Mouse (Mus musculus) stomach, embryonic 16.5 days (tissue): ENCODE measurements around the gene Slc7a15. TPM values are rescaled to one million over a fixed set of nuclear protein-coding genes. Genes with fewer than 3 reads are reported as not detected.
"Not testable (repeated sequence)": the region's sequence is repeated elsewhere in the genome, so short reads cannot be mapped to it uniquely, and the experiment has no call there.

Experiments used
- ATAC-seq: fragments of 200-750 bp; cut with Nextera tagmentation; 2 replicates; pipeline ENCODE4 v1.8.0; 2017; ENCODE audit warnings: moderate number of reproducible peaks, moderate TSS enrichment; ENCODE audit not compliant: insufficient read depth, low FRiP score
- H3K27ac ChIP-seq: fragments of 300-500 bp; sonication (generic); 2 replicates; pipeline ENCODE4 v1.5.1; 2014; ENCODE audit warnings: low read length
- H3K27me3 ChIP-seq: fragments of 300-500 bp; sonication (generic); 2 replicates; pipeline ENCODE4 v1.6.1; 2014; ENCODE audit warnings: low read length, control low read depth, mixed read lengths; ENCODE audit not compliant: control insufficient read depth, insufficient read depth
- H3K36me3 ChIP-seq: fragments of 300-500 bp; sonication (generic); 2 replicates; pipeline ENCODE4 v1.6.1; 2014; ENCODE audit warnings: low read length; ENCODE audit not compliant: control insufficient read depth, insufficient read depth
- H3K4me1 ChIP-seq: fragments of 300-500 bp; sonication (generic); 2 replicates; pipeline ENCODE4 v1.6.1; 2014; ENCODE audit warnings: low read length, control low read depth, mixed read lengths; ENCODE audit not compliant: control insufficient read depth, insufficient read depth
- H3K4me2 ChIP-seq: fragments of 300-500 bp; sonication (generic); 2 replicates; pipeline ENCODE4 v1.6.1; 2014; ENCODE audit warnings: low read depth, low read length, mixed read lengths
- H3K4me3 ChIP-seq: fragments of 300-500 bp; sonication (generic); replicated peaks from 2 replicates; pipeline ENCODE4 v1.5.1; 2014; ENCODE audit warnings: mild to moderate bottlenecking, low read length
- H3K9ac ChIP-seq: fragments of 300-500 bp; sonication (generic); 2 replicates; pipeline ENCODE4 v1.6.1; 2014; ENCODE audit warnings: low read length
- H3K9me3 ChIP-seq: fragments of 300-500 bp; sonication (generic); replicated peaks from 2 replicates; pipeline ENCODE4 v1.6.1; 2016; ENCODE audit warnings: low read length, control low read depth; ENCODE audit not compliant: control insufficient read depth
- whole genome bisulfite sequencing: fragments of 180-500 bp; shearing (Covaris S2); extraction: QIAGEN DNeasy Blood & Tissue Kit; methylation state at CpG from one replicate; pipeline ENCODE4 v1.1.7; 2014; 5-methylcytosine and 5-hydroxymethylcytosine counted together
- polyA plus RNA-seq: library from polyadenylated mRNA; unstranded; fragments of >200 nt; fragmentation: Nextera tagmentation; extraction: Ambion mirVana; gene quantifications from 2 replicates; pipeline ENCODE4 v1.2.1, GENCODE M21; 2015

The Slc7a15 gene
- polyA plus RNA-seq: not detected in 2 replicates

- not testable (repeated sequence) for H3K9ac ChIP-seq, H3K27ac ChIP-seq, H3K9me3 ChIP-seq, H3K4me2 ChIP-seq, H3K36me3 ChIP-seq, ATAC-seq, H3K27me3 ChIP-seq, H3K4me1 ChIP-seq, H3K4me3 ChIP-seq
- WGBS: 92% methylated on average over 7 of the region's 7 CpGs
Observed at GRCm38 (mm10) chr12:8598966-8599365, at the start of gene Slc7a15. Gene Slc7a15, minus strand, starts transcription at chr12:8599066.

GRCm38 (mm10) chr12:8648211-8648610, 49.3 kb upstream of the Slc7a15 start:
- H3K4me3 ChIP-seq, H3K9me3 ChIP-seq, H3K4me2 ChIP-seq, H3K36me3 ChIP-seq, H3K4me1 ChIP-seq, ATAC-seq, H3K27me3 ChIP-seq, H3K27ac ChIP-seq, H3K9ac ChIP-seq: not testable (repeated sequence)
- 50% methylated on average over 8 of the region's 8 CpGs for WGBS

GRCm38 (mm10) chr12:8641425-8641735, 42.5 kb upstream of the Slc7a15 start:
- Histone ChIP-seq H3K27ac (no peak overlapping the region), H3K36me3 (no peaks in the 10 kb centered on the region), H3K4me3 (peak overlapping the region; percentile 66), H3K4me2 (peak overlapping the region; percentile 65), H3K27me3 (no peaks in the 10 kb centered on the region), H3K9me3 (no peaks in the 10 kb centered on the region), H3K4me1 (no peaks in the 10 kb centered on the region), H3K9ac (peak overlapping the region; percentile 90)
- 3% methylated on average over 10 of the region's 10 CpGs for WGBS
- peak; percentile 24; the same call in 1 of the 2 replicates for ATAC-seq

GRCm38 (mm10) chr12:8640711-8641424, 42.0 kb upstream of the Slc7a15 start:
- WGBS: under 1% methylated on average over 47 of the region's 47 CpGs

GRCm38 (mm10) chr12:8640186-8640585, 41.3 kb upstream of the Slc7a15 start:
- not testable (repeated sequence) for H3K4me1 ChIP-seq, H3K27ac ChIP-seq, H3K9ac ChIP-seq, ATAC-seq, H3K36me3 ChIP-seq, H3K9me3 ChIP-seq, H3K27me3 ChIP-seq
- 6% methylated on average over 2 of the region's 2 CpGs for WGBS
- peak overlapping the region; percentile 66 for H3K4me3 ChIP-seq
- H3K4me2 ChIP-seq: peak overlapping the region; percentile 59

More at GRCm38 (mm10) chr12:8640711-8641424, 42.0 kb upstream of the Slc7a15 start:
- H3K9ac ChIP-seq: peak overlapping the region; percentile 90
- no peaks in the 10 kb centered on the region for H3K27me3 ChIP-seq
- no peaks in the 10 kb centered on the region for H3K9me3 ChIP-seq
- H3K4me2 ChIP-seq: peak overlapping the region; percentile 65
- H3K27ac ChIP-seq: peak overlapping the region; percentile 90
- H3K4me3 ChIP-seq: peak overlapping the region; percentile 66
- no peaks in the 10 kb centered on the region for H3K36me3 ChIP-seq
- no peaks in the 10 kb centered on the region for H3K4me1 ChIP-seq
- peak; percentile 99 for ATAC-seq

GRCm38 (mm10) chr12:8638411-8639087, 39.7 kb upstream of the Slc7a15 start:
- not testable (repeated sequence) for H3K27me3 ChIP-seq, H3K36me3 ChIP-seq, ATAC-seq, H3K9ac ChIP-seq, H3K27ac ChIP-seq, H3K4me3 ChIP-seq, H3K4me2 ChIP-seq, H3K4me1 ChIP-seq, H3K9me3 ChIP-seq
- 75% methylated on average over 10 of the region's 10 CpGs for WGBS

GRCm38 (mm10) chr12:8636945-8637344, 38.1 kb upstream of the Slc7a15 start:
- WGBS: 92% methylated on average over 14 of the region's 14 CpGs
- H3K9ac ChIP-seq: no peak overlapping the region
- no peak for ATAC-seq
- H3K36me3 ChIP-seq: no peaks in the 10 kb centered on the region
- no peak overlapping the region for H3K4me2 ChIP-seq
- no peaks in the 10 kb centered on the region for H3K4me1 ChIP-seq
- H3K4me3 ChIP-seq: no peak overlapping the region
- H3K27me3 ChIP-seq: no peaks in the 10 kb centered on the region
- no peak overlapping the region for H3K27ac ChIP-seq
- no peaks in the 10 kb centered on the region for H3K9me3 ChIP-seq

GRCm38 (mm10) chr12:8635546-8635945, 36.7 kb upstream of the Slc7a15 start:
- no peak overlapping the region for H3K27ac ChIP-seq
- WGBS: 96% methylated on average over 4 of the region's 4 CpGs
- no peaks in the 10 kb centered on the region for H3K27me3 ChIP-seq
- H3K4me1 ChIP-seq: no peaks in the 10 kb centered on the region
- H3K4me2 ChIP-seq: no peak overlapping the region
- H3K36me3 ChIP-seq: no peaks in the 10 kb centered on the region
- ATAC-seq: no peak
- H3K9ac ChIP-seq: no peak overlapping the region
- no peak overlapping the region for H3K4me3 ChIP-seq
- no peaks in the 10 kb centered on the region for H3K9me3 ChIP-seq

- no peak overlapping the region for H3K4me3 ChIP-seq
- H3K4me1 ChIP-seq: no peaks in the 10 kb centered on the region
- H3K4me2 ChIP-seq: no peak overlapping the region
- H3K9ac ChIP-seq: no peak overlapping the region
- WGBS: 96% methylated on average over 1 of the region's 1 CpGs
- no peaks in the 10 kb centered on the region for H3K36me3 ChIP-seq
- H3K27ac ChIP-seq: no peak overlapping the region
- no peaks in the 10 kb centered on the region for H3K9me3 ChIP-seq
- no peaks in the 10 kb centered on the region for H3K27me3 ChIP-seq
- ATAC-seq: no peak
Observed at GRCm38 (mm10) chr12:8634306-8634705, 35.4 kb upstream of the Slc7a15 start.
